Mouse (Mus musculus): ENCODE data around the gene F11r.
"Not testable (repeated sequence)": the region's sequence is repeated elsewhere in the genome, so short reads cannot be mapped to it uniquely, and the experiment has no call there.

F11r gene

DNA sequence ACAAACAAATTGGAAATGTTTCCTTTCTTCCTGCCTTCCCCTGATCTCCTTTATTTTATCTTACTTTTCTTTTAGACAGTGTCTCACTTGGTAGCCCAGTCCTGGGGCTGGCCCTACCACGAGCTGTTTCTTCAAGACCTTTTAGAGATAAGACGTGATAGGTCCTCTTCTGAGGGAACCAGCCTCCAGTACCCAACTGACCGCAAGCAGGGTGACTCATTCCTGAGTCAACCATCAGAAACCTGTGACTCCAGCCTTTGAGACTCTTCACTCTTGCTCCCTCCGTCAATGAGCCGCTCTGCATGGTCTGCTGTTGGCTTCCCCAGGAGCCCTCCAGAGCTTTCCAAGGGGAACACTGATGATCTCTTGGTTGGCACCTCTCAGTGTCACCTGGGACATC, 33.6 kb downstream of the F11r start:
- DNase-seq (ENCODE audit: low spot score): no peak

DNA sequence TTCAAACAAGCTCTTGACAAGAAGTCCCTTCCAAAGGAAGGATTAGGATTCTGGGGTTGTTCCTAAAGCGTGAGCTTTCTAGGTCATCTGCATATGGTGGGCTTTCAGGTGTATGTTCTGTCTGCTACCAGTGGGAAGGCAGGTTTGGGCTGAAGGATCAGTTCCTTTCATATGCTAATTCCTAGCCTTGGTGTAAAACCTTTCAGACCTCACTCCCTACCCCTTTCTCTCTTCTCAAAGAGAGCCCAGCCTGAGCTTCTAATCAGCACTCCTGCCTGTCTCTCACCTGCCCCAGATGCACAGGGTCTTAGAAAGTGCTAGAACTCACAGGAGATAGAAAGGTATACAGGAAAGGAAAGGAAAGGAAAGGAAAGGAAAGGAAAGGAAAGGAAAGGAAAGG, 34.1 kb downstream of the F11r start:
- DNase-seq (ENCODE audit: low spot score): no peak

DNA sequence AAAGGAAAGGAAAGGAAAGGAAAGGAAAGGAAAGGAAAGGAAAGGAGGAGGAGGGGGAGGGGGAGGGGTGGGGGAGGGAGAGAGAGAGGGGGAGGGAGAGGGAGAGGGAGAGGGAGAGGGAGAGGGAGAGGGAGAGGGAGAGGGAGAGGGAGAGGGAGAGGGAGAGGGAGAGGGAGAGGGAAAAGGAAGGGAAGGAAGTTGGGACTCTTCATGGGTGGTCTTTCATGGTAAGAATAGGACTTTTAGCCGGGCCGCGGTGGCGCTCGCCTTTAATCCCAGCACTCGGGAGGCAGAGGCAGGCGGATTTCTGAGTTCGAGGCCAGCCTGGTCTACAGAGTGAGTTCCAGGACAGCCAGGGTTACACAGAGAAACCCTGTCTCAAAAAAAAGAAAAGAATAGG, 34.6 kb downstream of the F11r start:
- DNase-seq (ENCODE audit: low spot score): not testable (repeated sequence)

DNA sequence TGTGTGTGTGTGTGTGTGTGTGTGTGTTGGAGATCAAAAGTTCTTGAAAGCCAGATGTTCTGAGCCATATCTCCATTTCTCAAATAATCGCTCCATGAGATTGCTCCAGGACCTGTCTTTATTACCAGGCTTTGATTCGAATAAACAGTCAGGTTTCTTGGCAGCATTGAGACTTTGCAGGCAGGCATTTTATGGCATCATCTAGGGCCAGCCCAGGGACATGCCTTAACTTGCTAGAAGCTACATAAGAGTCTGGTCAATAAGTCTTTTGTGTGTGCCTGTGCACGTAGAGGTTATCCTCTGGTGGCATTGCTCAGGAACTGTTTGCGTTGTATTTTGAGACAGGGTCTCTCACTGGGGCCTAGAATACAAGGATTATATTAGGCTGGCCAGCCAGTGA, 36.2 kb downstream of the F11r start:
- DNase-seq (ENCODE audit: low spot score): no peak

DNA sequence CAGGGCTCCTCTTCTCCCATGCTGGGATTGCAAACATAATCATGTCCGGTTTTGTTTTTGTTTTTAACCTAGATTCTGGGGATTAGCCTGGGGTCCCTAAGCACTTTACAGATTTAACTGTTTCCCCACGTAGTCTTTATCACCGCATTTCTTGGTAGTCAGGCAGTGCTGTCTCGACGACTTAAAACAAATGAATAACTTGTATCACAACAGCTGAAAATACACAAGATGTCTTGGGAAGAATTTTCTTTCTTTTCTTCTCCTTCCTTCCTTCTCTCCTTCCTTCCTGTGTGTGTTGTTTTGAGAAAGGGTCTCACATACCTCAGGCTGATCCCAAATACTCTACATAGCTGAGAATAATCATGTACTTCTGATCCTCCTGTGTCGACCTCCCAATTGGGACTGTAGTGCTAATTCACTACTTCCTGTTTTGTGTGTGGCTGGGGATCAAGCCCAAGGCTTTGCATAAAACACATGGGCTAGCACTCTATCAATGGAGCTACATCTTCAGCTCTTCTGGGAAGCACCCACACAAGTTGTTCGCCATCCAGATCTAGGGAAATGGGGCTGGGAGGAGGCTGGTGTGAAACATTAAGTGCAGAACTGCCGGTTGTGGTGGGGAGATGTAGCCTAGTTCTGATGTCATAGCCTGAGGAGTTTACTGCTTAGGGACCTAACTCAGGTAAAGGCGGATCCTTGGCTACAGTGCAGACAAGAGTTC, 36.7 kb downstream of the F11r start:
- no peak for DNase-seq (ENCODE audit: low spot score)

DNA sequence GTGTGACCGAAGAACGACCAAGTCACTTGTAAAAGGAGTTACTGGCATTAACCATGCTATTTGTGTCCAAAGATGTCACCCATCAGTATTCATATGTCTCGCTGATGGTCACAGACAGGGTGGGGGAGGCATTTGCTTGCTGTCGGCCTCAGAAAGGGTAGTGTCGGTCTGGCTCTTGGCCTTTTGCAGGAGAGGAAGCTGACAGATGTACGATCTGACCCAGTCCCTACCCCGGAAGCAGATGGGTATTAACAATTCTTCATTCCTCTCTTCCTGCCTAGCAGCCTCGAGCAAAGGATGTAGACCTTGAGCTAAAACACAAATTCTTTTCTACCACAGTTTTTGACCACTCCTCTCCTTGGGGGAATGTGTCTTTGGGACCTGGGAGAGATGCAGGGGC, 39.8 kb downstream of the F11r start:
- DNase-seq (ENCODE audit: low spot score): no peak

DNA sequence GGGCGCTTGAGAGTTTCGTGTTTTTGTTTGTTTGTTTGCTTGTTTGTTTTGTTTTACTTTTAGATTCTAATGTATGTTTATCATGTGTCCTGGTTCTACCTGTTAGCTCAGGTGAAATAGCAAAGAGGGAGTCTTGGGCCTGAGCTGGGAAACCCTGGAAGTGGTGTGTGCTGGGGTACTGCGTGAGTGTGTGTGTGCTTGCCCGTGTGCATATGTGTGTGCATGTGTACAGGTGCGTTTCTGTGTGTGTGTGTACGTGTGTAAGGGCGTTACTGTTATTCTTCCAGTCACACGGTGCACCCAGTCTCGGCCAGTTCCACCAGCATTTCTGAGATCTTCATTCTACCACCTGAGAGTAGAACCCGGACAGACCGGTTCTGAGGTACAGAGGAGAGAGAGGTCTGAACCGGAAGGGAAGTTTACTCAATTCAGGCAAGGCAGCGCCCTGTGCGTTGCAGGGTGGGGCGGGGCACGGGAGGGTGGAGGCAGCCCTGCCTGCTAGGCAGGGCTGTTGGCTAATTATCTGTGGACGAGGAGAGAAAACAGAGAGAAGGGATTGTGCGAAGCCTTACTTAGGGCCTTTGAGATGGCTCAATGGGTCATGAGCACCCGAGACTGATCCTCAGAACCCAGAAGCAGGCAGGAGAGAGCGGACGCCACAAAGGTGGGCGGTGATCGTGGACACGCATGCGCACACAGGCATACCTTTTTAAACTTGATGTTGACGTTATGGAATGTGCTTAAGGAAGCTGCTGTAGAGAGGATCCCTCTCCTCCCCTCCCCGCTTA, 40.6 kb downstream of the F11r start:
- no peak for DNase-seq (ENCODE audit: low spot score)

DNA sequence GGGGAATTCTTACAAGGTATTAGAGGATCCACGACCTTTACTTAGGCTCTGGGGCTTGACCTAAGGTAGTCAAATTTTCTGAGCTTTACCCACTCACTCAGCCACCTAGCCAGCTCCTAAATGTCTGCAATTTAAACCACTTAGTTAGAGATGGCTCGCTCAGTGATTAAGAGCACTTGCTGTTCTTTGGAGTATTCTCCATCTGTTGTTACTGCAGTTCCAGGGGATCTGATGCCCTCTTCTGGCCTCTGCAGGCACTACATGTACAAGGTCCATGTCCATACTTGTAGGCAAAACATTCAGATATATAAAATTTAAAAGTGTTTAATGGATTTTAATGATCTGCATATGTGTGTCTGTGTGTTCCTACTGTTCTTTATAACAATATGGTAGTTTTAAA, 41.6 kb downstream of the F11r start:
- peak; percentile 49 for DNase-seq (ENCODE audit: low spot score)

DNA sequence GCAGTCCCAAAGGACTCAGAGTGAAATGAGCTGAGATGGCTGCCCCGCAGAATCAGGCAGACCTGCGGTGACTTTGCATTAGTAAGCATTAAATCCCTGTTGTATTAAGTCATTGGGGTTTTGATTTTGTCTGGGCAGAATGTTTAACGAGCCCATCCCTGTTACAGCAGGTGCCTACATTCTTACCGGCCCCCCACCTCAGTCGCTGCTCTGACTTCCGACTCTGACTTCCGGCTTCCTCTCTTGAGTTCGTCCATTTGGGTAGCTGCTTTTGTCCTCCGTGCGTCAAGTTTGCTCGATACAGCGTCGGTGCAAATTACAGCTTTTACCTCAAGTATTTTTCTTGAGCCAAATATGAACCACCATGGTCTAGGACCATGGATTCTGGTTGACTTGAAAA, 56.9 kb downstream of the F11r start:
- no peak for DNase-seq (ENCODE audit: low spot score)

DNA sequence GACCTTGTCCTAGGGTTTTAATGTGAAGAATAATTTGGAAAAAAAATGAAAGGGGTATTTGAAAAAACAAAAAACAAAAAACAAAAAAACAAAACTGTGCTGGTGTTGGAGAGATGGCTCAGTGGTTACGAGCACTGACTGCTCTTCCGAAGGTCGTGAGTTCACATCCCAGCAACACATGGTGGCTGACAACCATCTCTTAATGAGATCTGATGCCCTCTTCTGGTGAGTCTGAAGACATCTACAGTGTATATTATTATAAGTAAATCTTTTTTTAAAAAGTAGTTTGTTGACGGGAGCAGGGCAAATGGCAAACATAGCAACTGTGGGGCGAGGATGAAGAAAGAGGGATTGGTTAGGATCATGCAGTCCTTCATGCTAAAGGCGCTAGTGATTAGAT, 58.0 kb downstream of the F11r start:
- DNase-seq (ENCODE audit: low spot score): no peak

DNA sequence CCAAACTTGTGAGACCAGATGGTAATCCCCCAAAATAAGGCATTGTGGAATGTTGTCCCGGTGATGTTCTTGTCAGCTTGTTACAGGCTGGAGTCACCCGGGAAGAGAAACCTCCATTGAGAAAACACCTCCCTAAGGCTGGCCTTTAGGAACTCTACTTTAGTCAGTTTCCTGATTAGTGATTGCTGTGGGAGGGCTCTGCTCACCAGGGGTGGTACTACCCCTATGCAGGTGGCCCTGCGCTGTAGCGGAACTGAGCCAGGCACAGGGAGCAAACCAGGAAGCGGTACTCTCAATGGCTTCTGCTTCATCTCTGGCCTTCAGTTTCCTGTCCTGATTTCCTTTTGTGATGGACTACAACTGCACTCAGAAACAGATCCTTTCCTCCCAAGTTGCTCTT, 62.5 kb downstream of the F11r start:
- no peak for DNase-seq (ENCODE audit: low spot score)

DNA sequence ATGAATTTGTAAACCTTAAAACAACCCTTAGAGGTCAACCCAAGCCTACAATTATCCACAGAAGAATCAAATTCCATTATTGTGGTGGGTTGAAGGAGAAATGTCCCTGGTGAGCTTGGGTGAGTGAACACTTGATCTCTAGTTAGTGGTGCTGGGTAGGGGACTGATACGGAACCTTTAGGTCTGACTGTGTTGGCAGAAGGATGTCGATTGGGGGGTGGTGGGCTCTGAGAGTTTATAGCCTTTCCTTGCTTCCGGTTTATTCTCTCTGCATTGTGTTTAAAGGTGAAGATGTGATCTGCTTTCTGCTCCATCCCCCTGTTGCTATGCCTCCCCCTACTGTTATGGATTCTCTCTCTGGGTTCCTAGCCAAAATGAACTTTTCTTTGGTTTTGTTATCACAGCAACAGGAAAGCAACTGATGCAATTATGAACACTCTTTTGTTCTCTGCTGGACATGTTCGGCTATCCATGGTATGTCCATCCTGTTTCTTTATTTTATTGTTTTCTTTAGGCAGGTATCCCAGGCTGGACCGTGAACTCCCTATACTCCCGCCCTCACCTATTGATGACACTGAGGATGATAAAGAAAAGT, 63.8 kb downstream of the F11r start:
- DNase-seq (ENCODE audit: low spot score): no peak

DNA sequence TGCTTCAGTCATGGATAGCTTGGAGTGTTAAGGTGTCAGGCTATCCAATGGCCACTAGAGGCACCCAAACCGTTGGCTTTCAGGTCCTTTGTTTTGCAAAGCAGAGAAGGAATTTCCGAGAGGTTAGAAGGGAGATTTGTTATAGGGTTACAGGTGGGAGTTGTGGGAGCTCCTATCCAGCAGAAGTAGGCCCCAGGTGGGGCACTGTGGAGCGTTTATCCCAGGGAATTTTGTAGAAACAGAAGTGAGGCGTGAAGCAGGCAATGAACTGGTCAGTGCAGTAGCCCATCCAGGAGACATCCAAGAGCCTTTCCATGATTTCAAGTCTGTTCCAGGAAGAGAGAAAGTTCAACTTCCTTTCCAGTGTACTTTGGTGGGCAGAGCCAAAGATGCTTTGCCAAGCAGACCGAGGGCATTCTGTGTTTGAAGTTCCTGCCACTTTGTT, 64.3 kb downstream of the F11r start:
- no peak for DNase-seq (ENCODE audit: low spot score)

DNA sequence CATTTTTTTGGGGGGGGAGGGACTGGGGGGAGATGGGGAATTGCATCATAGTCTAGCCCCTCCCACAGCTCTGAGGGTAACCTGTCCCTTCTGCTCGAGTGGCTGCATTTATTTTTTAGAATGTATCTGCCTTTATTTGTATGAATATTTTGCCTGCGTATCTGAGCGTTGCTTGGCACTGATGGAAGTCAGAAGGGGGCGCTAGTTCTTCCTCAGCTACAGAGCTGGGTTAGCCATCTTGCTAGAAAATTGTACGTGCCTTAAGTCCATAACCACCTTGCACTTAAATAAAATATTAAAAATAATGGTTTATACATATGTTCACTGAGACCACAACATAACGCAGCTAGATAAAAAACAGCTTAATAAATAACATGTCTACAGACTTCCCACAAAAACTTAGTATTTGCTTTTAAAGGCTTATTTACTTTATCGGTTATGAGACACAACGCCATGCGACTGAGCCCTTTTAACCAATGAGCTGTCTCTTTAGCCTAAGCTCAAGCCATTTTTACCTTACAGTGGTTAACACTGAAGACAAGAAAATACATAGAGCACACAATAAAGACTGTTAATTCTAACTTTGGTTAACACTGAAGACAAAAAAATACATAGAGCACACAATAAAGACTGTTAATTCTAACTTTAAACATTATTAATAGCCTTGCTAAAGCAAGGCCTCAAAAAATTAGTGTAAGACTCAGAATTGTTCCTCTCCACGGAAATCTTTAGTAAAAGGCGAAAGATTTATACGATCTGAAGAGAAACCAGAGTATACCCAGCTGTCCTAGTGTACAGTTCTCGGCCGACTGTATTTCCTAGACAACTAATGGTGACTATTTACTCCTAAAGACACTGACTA, 65.3 kb downstream of the F11r start:
- peak; percentile 39 for DNase-seq (ENCODE audit: low spot score)

DNA sequence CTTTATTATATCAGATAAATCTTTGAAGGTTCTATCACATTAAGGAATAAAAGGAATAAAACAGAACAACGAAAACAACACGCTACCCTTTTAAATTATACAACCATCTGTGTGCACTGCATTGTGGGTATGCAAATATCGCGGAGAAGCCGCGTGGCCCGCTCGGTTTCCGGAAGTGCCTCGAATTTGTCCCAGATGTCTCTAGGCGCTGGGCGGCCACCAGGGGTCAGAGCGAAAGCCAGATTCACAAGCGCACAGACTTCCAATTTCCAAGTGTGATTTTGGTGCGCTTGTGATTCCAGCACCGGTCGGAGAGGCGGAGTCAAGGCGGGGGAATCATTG, 65.9 kb downstream of the F11r start, which contains the start of gene Alyref2:
Gene Alyref2 (plus strand): TSS at position 229 of the 342 bp plus-strand sequence.
- DNase-seq (ENCODE audit: low spot score): peak; percentile 92

DNA sequence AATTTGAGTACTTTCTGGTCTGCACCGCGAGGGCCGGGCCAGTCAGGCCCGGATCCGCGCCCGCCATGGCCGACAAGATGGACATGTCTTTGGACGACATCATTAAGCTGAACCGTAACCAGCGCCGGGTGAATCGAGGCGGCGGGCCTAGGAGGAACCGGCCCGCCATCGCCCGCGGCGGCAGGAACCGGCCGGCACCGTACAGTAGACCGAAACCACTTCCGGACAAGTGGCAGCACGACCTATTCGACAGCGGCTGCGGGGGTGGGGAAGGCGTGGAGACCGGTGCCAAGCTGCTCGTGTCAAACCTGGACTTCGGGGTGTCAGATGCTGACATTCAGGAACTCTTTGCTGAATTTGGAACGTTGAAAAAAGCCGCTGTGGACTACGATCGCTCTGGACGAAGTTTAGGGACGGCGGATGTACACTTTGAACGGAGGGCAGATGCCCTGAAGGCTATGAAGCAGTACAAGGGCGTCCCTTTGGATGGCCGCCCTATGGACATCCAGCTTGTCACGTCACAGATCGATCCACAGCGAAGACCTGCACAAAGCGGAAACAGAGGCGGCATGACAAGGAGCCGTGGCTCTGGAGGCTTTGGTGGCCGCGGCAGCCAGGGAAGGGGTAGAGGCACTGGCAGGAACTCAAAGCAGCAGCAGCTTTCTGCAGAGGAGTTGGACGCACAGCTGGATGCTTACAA, 66.4 kb downstream of the F11r start:
- peak; percentile 43 for DNase-seq (ENCODE audit: low spot score)

DNA sequence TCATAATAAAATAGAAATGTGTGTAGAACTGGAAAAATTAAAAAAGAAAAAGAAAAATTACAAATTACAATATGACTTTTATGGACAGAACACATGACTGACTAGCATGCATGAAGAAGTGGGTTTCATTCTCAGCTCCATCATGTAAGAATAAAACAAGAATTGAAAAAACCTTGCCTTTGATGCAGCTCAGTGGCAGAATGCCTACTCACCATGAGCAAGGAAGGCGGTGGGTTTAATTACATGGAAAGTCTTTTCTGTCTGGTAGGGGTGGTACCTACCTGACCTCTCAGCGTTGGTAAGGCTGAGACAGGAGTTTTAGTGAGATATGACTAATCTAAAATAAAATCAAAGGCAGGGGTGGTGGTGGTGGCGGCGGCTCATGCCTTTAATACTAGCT, 67.3 kb downstream of the F11r start:
- no peak for DNase-seq (ENCODE audit: low spot score)

DNA sequence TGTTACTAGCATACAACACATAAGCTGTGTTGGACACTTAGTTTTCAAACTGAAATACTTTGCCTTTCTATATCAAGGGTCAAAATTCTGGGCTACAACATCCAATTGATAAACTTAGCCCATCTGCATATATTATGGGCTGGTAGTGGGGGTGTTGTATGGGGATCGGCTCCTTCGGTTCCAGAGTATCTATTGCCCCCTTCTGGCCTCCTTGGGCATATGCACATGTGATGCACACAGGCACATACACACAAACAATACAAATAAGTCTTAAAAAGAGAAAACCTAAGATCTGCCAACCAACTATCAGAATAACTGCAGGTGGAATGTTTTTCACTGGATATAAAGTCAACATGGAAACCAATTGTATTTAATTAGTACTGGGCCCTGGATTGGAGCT, 75.9 kb downstream of the F11r start:
- DNase-seq (ENCODE audit: low spot score): no peak

DNA sequence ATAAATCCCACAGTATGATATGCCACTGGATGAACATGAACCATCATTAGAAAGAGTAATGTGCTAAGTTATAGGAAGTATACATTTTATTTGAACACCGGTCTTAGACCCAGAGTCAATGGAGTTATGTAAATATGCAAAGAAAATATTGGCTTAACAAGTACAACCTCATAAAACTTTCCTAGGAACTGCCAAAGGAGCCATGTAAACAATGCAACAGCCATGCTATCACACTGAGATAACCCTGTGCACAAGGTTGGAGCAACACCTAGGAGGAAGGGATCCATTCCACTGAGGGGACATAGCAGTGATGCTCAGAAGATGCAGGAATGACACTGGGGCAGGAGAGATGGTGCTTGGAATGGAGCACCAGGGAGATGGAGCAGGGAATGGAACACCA, 76.4 kb downstream of the F11r start:
- no peak for DNase-seq (ENCODE audit: low spot score)

Data from testis, postnatal 14 days (tissue).